Mouse (Mus musculus): ENCODE results near the gene Serpinb9f. TPM values are rescaled to one million over a fixed set of nuclear protein-coding genes. Genes with fewer than 3 reads are reported as not detected.
"Not testable (repeated sequence)": the region's sequence is repeated elsewhere in the genome, so short reads cannot be mapped to it uniquely, and the experiment has no call there.

The Serpinb9f gene
- total RNA-seq (2021), result not detected

DNA sequence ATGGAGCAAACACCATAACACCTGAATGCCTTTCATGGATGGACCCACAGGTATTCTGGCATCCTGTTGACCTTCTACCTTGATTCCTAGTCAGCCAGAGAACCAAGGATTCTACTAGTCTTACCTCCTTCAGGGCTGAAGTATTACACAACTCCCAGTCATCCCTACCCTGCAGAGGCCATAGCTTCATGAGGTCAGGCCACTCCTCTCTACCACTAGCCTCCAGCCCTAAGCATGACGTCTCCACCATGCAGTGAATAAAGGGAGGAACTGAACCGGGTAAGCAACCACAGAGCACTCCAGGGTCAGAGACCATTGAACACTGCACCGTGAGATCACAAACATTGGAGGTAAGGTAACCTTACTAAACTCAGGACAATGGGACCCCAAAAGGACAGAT is at the start of gene Serpinb9f:
Serpinb9f (plus strand) TSS at position 301 of the 400 bp plus-strand sequence.
- DNase-seq; intact Hi-C loops (cut with DNase I): not testable (repeated sequence)

DNA sequence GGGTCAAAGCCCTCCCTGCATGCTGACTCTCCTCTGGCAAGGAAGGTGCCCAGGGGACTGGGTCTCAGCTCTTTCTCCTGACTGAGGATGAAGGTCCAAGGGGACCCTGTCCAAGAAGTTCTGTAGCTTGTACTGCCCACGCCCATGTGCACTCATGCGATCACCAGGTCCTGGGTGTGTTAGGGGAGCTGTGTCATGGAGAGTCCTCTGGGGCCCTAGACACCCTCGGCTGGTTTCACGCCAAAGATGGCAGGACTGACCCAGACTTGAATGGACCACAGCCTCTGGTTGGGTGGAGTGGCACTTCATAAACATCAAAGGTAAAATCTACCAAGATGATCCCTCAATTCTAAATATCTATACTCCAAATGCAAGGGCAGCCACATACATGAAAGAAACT is 15.2 kb upstream of the Serpinb9f start:
- intact Hi-C loops (cut with DNase I); DNase-seq: not testable (repeated sequence)

DNA sequence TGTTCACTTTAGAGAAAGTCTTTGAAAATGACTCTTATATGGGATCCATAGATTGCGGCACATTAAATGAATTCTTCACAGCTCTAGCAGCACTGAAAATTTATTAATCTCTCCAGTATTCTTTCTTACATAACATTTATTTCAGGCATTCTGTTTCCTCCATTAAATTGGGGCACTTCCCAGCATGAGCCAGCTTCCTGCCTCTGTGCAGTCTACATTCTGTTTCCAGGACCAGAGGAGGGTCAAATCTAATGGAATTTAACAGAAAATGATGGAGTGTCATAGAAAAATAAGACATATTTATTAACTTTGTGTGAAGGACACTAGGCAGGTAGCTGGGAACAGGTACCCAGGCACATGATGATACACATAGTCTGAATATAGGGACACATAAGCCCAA is 32.8 kb downstream of the Serpinb9f start:
- DNase-seq; intact Hi-C loops (cut with DNase I): not testable (repeated sequence)

Other genes with a start within 250 kb of the Serpinb9f start
- not detected for gene Serpinb1b, start 245.5 kb upstream of the Serpinb9f start, total RNA-seq (2021)
- not detected for gene Serpinb9c, start 164.3 kb upstream of the Serpinb9f start, total RNA-seq (2021)
- gene Serpinb9d, start 131.1 kb upstream of the Serpinb9f start, total RNA-seq (2021), result not detected
- not detected for gene Serpinb9e, start 74.5 kb upstream of the Serpinb9f start, total RNA-seq (2021)
- not detected for gene Gm11397, start 71.7 kb downstream of the Serpinb9f start, total RNA-seq (2021)
- not detected for gene Serpinb9g, start 160.7 kb downstream of the Serpinb9f start, total RNA-seq (2021)

Data from heart, postnatal 10 days (tissue).